Mouse (Mus musculus): ENCODE measurements at regions not wholly inside any gene's neighbourhood (a gene's known extent, or its start where the extent isn't known, plus 50 kb on each side); places are given as distances from the start of the nearest gene placed in this dataset.

DNA sequence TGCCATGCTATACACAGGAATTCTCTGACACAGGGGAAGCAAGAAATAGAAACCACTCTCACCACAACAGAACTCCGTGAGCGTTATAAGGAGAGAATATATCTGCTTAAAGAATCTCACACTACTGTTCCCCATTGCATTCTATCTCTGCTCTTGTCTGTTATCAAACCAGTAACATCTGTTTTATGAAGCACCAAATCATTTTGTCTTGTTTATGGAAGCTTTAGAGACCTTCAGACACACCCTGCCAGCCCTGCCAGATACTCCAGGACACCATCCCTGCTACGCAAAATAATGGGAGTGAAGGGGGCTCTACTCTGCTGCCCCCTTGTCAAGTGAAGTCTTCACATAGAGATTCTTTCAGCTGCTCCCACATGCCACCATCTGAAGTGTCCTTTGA lies 811.9 kb downstream of the Diaph3 start:
- no peak for TF ChIP-seq CTCF (IDR thresholded peaks at IDR 0.05; ENCODE audit: low read depth)
- TF ChIP-seq EP300 (optimal IDR thresholded peaks at IDR 0.05), result no peak
